ENCODE assay signal across 8 mouse cellular contexts in the genomic region with DNA sequence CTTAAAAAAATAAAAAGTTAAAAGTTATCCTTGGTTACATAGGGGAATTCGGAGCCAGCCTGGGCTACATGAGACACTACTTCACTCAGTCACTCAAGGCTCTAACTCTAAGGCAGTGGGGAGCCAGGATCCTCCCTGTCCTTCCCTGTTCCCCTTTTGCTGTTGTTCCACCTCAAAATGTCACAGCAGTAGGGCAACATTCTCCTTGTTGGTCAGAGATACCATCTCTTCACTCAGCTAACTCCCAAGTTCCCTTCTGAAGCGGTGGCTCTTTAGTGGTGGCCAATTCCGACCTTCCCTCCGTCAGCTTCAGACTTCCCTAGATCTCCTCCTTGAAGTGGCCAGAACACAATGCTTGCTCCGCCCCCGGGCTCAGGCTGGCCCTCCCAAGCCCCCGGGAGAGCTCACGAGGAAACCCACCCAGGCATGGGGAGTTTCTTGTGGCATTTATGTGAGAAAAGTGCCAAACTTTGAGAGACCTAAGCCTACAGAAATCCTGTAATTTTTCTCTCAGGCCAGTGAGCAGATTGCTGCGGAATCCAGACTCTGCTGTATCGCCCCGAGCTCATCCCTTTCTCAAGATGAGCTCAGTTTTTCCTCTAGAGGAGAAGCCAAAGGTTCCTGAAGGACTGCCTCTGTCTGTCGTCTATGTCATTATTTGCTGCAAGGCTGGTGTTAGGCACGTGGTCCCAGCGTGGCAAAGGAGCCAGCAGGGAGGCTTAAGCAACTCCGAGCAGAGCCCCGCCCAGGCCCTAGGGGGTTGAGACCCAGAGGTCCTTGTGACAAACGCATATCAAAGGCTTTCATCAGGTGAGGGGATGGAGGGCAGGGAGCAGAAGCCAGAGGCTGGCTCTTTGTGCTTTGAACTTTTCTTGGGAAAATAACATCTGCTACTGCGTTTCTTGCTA. TPM values are rescaled to one million over a fixed set of nuclear protein-coding genes. Genes with fewer than 3 reads are reported as not detected.
A peak's percentile ranks its signal among the peaks of the same experiment; 100 is the strongest.
DNase-seq lines count a peak whose midpoint lies in the region; ATAC-seq lines count a peak whose summit lies in the region.

No protein-coding gene starts in this region.

- H3K9ac ChIP-seq in forebrain, embryonic 11.5 days (ENCODE audit: low read length) = peak overlapping the region; percentile 31
- H3K9ac ChIP-seq in limb, embryonic 15.5 days = no peak overlapping the region
- no peak overlapping the region; the same call in 1 of the 2 replicates for H3K9ac ChIP-seq in midbrain, embryonic 14.5 days (replicated peaks; ENCODE audit: low read length)

- peak overlapping the region; percentile 19; the same call in 1 of the 2 replicates for H3K4me2 ChIP-seq in forebrain, embryonic 11.5 days (ENCODE audit: low read depth, low read length, severe bottlenecking)
- peak overlapping the region; percentile 43 for H3K4me2 ChIP-seq in limb, embryonic 15.5 days
- H3K4me2 ChIP-seq in midbrain, embryonic 14.5 days (ENCODE audit: low read length) = peak overlapping the region; percentile 32

- H3K27me3 ChIP-seq in forebrain, embryonic 11.5 days (ENCODE audit: control insufficient read depth, insufficient read depth, low read length) = no peaks in the 10 kb centered on the region
- H3K27me3 ChIP-seq in limb, embryonic 15.5 days = no peaks in the 10 kb centered on the region
- 0 out of 2 replicates have a peak, but pooled peaks cover 4% of the 10 kb centered on the region for H3K27me3 ChIP-seq in midbrain, embryonic 14.5 days (ENCODE audit: control insufficient read depth, insufficient read depth, low read length)

- DNase-seq in ovary, postnatal 36 days (ENCODE audit: low spot score) = peak; percentile 29
- DNase-seq in ovary, adult 18-20 months (ENCODE audit: low spot score) = no peak
- DNase-seq in forebrain, embryonic 11.5 days (ENCODE audit: low spot score) = peak; percentile 67
- DNase-seq in heart, postnatal 4 days = peak; percentile 43
- peak; percentile 40 for DNase-seq in midbrain, embryonic 14.5 days
- DNase-seq in left cerebral cortex, postnatal 25 days (ENCODE audit: low spot score in 2 of 2) = no peak
- DNase-seq in right cerebral cortex, postnatal 25 days = no peak

- intact Hi-C loops in left cerebral cortex, postnatal 25 days (cut with DNase I) = loop anchor here (10.0 kb wide), 1 partner anchor 334 kb away; no protein-coding TSS in a partner anchor

- H3K27ac ChIP-seq in forebrain, embryonic 11.5 days (ENCODE audit: low read depth, low read length) = no peak overlapping the region
- H3K27ac ChIP-seq in limb, embryonic 15.5 days = peak overlapping the region; percentile 22; the same call in 1 of the 2 replicates
- no peak overlapping the region for H3K27ac ChIP-seq in midbrain, embryonic 14.5 days (replicated peaks; ENCODE audit: low read depth, low read length)

- no peaks in the 10 kb centered on the region for H3K9me3 ChIP-seq in forebrain, embryonic 11.5 days (ENCODE audit: control insufficient read depth, low read length)
- H3K9me3 ChIP-seq in limb, embryonic 15.5 days = no peaks in the 10 kb centered on the region
- H3K9me3 ChIP-seq in midbrain, embryonic 14.5 days (ENCODE audit: control insufficient read depth, low read length) = no peaks in the 10 kb centered on the region

- H3K36me3 ChIP-seq in forebrain, embryonic 11.5 days (ENCODE audit: control insufficient read depth, insufficient read depth, low read length) = no peaks in the 10 kb centered on the region
- no peaks in the 10 kb centered on the region for H3K36me3 ChIP-seq in limb, embryonic 15.5 days
- H3K36me3 ChIP-seq in midbrain, embryonic 14.5 days (ENCODE audit: control insufficient read depth, insufficient read depth, low read length) = no peaks in the 10 kb centered on the region

- H3K4me1 ChIP-seq in forebrain, embryonic 11.5 days (replicated peaks; ENCODE audit: control insufficient read depth, insufficient read depth, low read length) = peaks cover 6% of the 10 kb centered on the region
- peaks cover 28% of the 10 kb centered on the region for H3K4me1 ChIP-seq in limb, embryonic 15.5 days
- H3K4me1 ChIP-seq in midbrain, embryonic 14.5 days (ENCODE audit: control insufficient read depth, insufficient read depth, low read length) = peaks cover 9% of the 10 kb centered on the region

- 5% methylated on average over 18 of the region's 18 CpGs for WGBS in forebrain, embryonic 11.5 days
- 4% methylated on average over 18 of the region's 18 CpGs for WGBS in limb, embryonic 15.5 days
- 5% methylated on average over 18 of the region's 18 CpGs for WGBS in midbrain, embryonic 14.5 days

- no peak overlapping the region for H3K4me3 ChIP-seq in forebrain, embryonic 11.5 days (ENCODE audit: low read depth, low read length)
- H3K4me3 ChIP-seq in limb, embryonic 15.5 days = peak overlapping the region; percentile 5; the same call in 1 of the 2 replicates
- H3K4me3 ChIP-seq in midbrain, embryonic 14.5 days (replicated peaks; ENCODE audit: low read depth, low read length) = no peak overlapping the region

- ATAC-seq in forebrain, embryonic 11.5 days (replicated peaks; ENCODE audit: low FRiP score) = 0 out of 2 replicates have a peak, but pooled peaks have one; percentile 5
- ATAC-seq in limb, embryonic 15.5 days (ENCODE audit: insufficient number of reproducible peaks, low FRiP score, low TSS enrichment, low read depth) = no peak
- ATAC-seq in midbrain, embryonic 14.5 days (ENCODE audit: low FRiP score, low TSS enrichment) = no peak

RNA-seq across cellular contexts. Expression of a gene that starts 31.3 kb away (rescaled TPM):
- 213 and 218 TPM in 2 replicates for polyA plus RNA-seq in forebrain, embryonic 11.5 days (2014; fragmentation: Nextera tagmentation; extraction: Ambion mirVana)
- total RNA-seq in heart, postnatal 4 days (2021) = 10 to 100 TPM; 83.0 to 83.3 TPM
- polyA plus RNA-seq in limb, embryonic 15.5 days (2015; fragmentation: Nextera tagmentation; extraction: Ambion mirVana) = 157 and 165 TPM in 2 replicates
- polyA plus RNA-seq in midbrain, embryonic 14.5 days (2014; fragmentation: Nextera tagmentation; extraction: Ambion mirVana) = 143 and 177 TPM in 2 replicates
- total RNA-seq in left cerebral cortex, postnatal 25 days (2021) = 10 to 100 TPM; 69.2 to 73.1 TPM

RNA-seq across cellular contexts. Expression of a gene that starts 37.1 kb away (rescaled TPM):
- polyA plus RNA-seq in forebrain, embryonic 11.5 days (2014; fragmentation: Nextera tagmentation; extraction: Ambion mirVana) = 25.4 and 27.4 TPM in 2 replicates
- 10 to 100 TPM; 26.0 to 27.4 TPM for total RNA-seq in heart, postnatal 4 days (2021)
- polyA plus RNA-seq in limb, embryonic 15.5 days (2015; fragmentation: Nextera tagmentation; extraction: Ambion mirVana) = 18.3 and 20.3 TPM in 2 replicates
- polyA plus RNA-seq in midbrain, embryonic 14.5 days (2014; fragmentation: Nextera tagmentation; extraction: Ambion mirVana) = 17.8 and 23.4 TPM in 2 replicates
- total RNA-seq in left cerebral cortex, postnatal 25 days (2021) = 10 to 100 TPM; 46.0 to 47.7 TPM

RNA-seq across cellular contexts. Expression of a gene that starts 40.1 kb away (rescaled TPM):
- 34.2 and 35.7 TPM in 2 replicates for polyA plus RNA-seq in forebrain, embryonic 11.5 days (2014; fragmentation: Nextera tagmentation; extraction: Ambion mirVana)
- total RNA-seq in heart, postnatal 4 days (2021) = 10 to 100 TPM; 68.1 to 75.2 TPM
- polyA plus RNA-seq in limb, embryonic 15.5 days (2015; fragmentation: Nextera tagmentation; extraction: Ambion mirVana) = 22.7 and 25.2 TPM in 2 replicates
- 32.8 and 42.1 TPM in 2 replicates for polyA plus RNA-seq in midbrain, embryonic 14.5 days (2014; fragmentation: Nextera tagmentation; extraction: Ambion mirVana)
- 10 to 100 TPM; 50.8 to 51.2 TPM for total RNA-seq in left cerebral cortex, postnatal 25 days (2021)

Comparison
In these comparisons a context has a peak if more than half of its experiments do, and no peak if none do; other contexts are left out.
1. DNase-seq: peak in ovary, postnatal 36 days (single experiment), forebrain, embryonic 11.5 days (single experiment), heart, postnatal 4 days (single experiment) and midbrain, embryonic 14.5 days (single experiment); none in ovary, adult 18-20 months (single experiment), left cerebral cortex, postnatal 25 days (0 of 2) and right cerebral cortex, postnatal 25 days (single experiment).
2. Peak in every context shown above with its lines, with median percentiles within 50 percentile points of each other: H3K4me2 ChIP-seq.